12 mouse cellular contexts compared by ENCODE assay signal in genomic region chr5:129299456-129299765, GRCm38 (mm10).
DNase-seq lines count a peak whose midpoint lies in the region; ATAC-seq and TF ChIP-seq lines count a peak whose summit lies in the region.
"Had no signal": no experiment of that assay in that cellular context is flagged by ENCODE, and none has a peak within 500 bp of the region (broad histone marks: within the 10 kb centered on the region; RNA-seq: fewer than 3 reads in every experiment).

No protein-coding gene starts in this region.

- H3K27me3 ChIP-seq in liver, embryonic 11.5 days (replicated peaks; ENCODE audit: control insufficient read depth, insufficient read depth, low read length), result no peaks in the 10 kb centered on the region
- no peaks in the 10 kb centered on the region for H3K27me3 ChIP-seq in liver, embryonic 14.5 days (ENCODE audit: control insufficient read depth, insufficient read depth, low read length)
- no peaks in the 10 kb centered on the region for H3K27me3 ChIP-seq in midbrain, embryonic 14.5 days (ENCODE audit: control insufficient read depth, insufficient read depth, low read length)
- H3K27me3 ChIP-seq: liver, embryonic 15.5 days had no signal

- DNase-seq in adrenal gland, postnatal 14 days, result peak; percentile 21
- no peak for DNase-seq in adrenal gland, postnatal 25 days
- DNase-seq in liver, embryonic 11.5 days (ENCODE audit: low spot score), result no peak
- no peak for DNase-seq in liver
- peak; percentile 11 for DNase-seq in fibroblast of lung, adult 2 months (ENCODE audit: low read depth)
- DNase-seq in liver, embryonic 14.5 days (ENCODE audit: low read depth in 3 of 3, low spot score in 3 of 3), result no peak
- DNase-seq in urinary bladder, postnatal 4 days (ENCODE audit: low spot score in 2 of 2), result no peak
- DNase-seq in midbrain, embryonic 14.5 days, result no peak
- DNase-seq: thymus, postnatal 36 days had no signal

- no peak overlapping the region for H3K9ac ChIP-seq in liver, embryonic 11.5 days (ENCODE audit: low read depth, low read length)
- no peak overlapping the region for H3K9ac ChIP-seq in liver, embryonic 14.5 days (replicated peaks)
- no peak overlapping the region for H3K9ac ChIP-seq in midbrain, embryonic 14.5 days (replicated peaks; ENCODE audit: low read length)
- H3K9ac ChIP-seq: liver, embryonic 15.5 days had no signal

- H3K4me2 ChIP-seq in liver, embryonic 11.5 days, result no peak overlapping the region
- peak overlapping the region; percentile 28; the same call in 1 of the 2 replicates for H3K4me2 ChIP-seq in liver, embryonic 14.5 days (ENCODE audit: low read depth)
- no peak overlapping the region for H3K4me2 ChIP-seq in midbrain, embryonic 14.5 days (ENCODE audit: low read length)
- H3K4me2 ChIP-seq: liver, embryonic 15.5 days had no signal

- 53% methylated on average over 2 of the region's 2 CpGs for WGBS in liver, embryonic 11.5 days
- WGBS in liver, embryonic 14.5 days (ENCODE audit: insufficient replicate concordance), result 35% methylated on average over 2 of the region's 2 CpGs
- WGBS in midbrain, embryonic 14.5 days, result 21% methylated on average over 2 of the region's 2 CpGs

- no peak overlapping the region for H3K4me3 ChIP-seq in liver, embryonic 11.5 days (ENCODE audit: low read depth, low read length)
- no peak overlapping the region for H3K4me3 ChIP-seq in liver, embryonic 14.5 days (ENCODE audit: insufficient read depth in 1 of 2, low read depth in 2 of 2, low read length in 2 of 2)
- H3K4me3 ChIP-seq in midbrain, embryonic 14.5 days (replicated peaks; ENCODE audit: low read depth, low read length), result no peak overlapping the region
- H3K4me3 ChIP-seq: liver, embryonic 15.5 days had no signal

- TF ChIP-seq EP300 in liver, embryonic 14.5 days (IDR thresholded peaks at IDR 0.05; ENCODE audit: low read depth), result no peak

- TF ChIP-seq CTCF in liver, embryonic 14.5 days (IDR thresholded peaks at IDR 0.05; ENCODE audit: low read depth), result no peak

- H3K4me1 ChIP-seq in liver, embryonic 11.5 days (replicated peaks; ENCODE audit: control insufficient read depth, insufficient read depth, low read length), result peaks cover 3% of the 10 kb centered on the region; the same call in 1 of the 2 replicates
- H3K4me1 ChIP-seq in liver, embryonic 14.5 days (replicated peaks; ENCODE audit: control insufficient read depth in 2 of 2, insufficient read depth in 2 of 2, low read length in 1 of 2), result peaks cover 0 to 3% of the 10 kb centered on the region in 2 experiments; a peak in 1 of 4 replicates
- no peaks in the 10 kb centered on the region for H3K4me1 ChIP-seq in midbrain, embryonic 14.5 days (ENCODE audit: control insufficient read depth, insufficient read depth, low read length)

- ATAC-seq in liver, embryonic 11.5 days (replicated peaks; ENCODE audit: low FRiP score), result peak; percentile 65
- no peak for ATAC-seq in liver, embryonic 14.5 days (ENCODE audit: insufficient read depth)
- no peak for ATAC-seq in midbrain, embryonic 14.5 days (ENCODE audit: low FRiP score, low TSS enrichment)
- ATAC-seq: forebrain, embryonic 14.5 days; hindbrain, embryonic 16.5 days had no signal

- H3K9me3 ChIP-seq in liver, embryonic 11.5 days (ENCODE audit: control insufficient read depth, low read length), result no peaks in the 10 kb centered on the region
- H3K9me3 ChIP-seq in liver, embryonic 14.5 days (ENCODE audit: control insufficient read depth, low read length), result no peaks in the 10 kb centered on the region
- H3K9me3 ChIP-seq in midbrain, embryonic 14.5 days (ENCODE audit: control insufficient read depth, low read length), result no peaks in the 10 kb centered on the region
- H3K9me3 ChIP-seq: liver, embryonic 15.5 days had no signal

- peak overlapping the region; percentile 58; the same call in 1 of the 2 replicates for H3K27ac ChIP-seq in liver, embryonic 11.5 days (ENCODE audit: low read depth, low read length)
- no peak overlapping the region for H3K27ac ChIP-seq in liver, embryonic 14.5 days
- no peak overlapping the region for H3K27ac ChIP-seq in midbrain, embryonic 14.5 days (replicated peaks; ENCODE audit: low read depth, low read length)
- H3K27ac ChIP-seq: liver, embryonic 15.5 days had no signal

- H3K36me3 ChIP-seq in liver, embryonic 11.5 days (ENCODE audit: control insufficient read depth, insufficient read depth, low read length), result no peaks in the 10 kb centered on the region
- no peaks in the 10 kb centered on the region for H3K36me3 ChIP-seq in liver, embryonic 14.5 days (replicated peaks; ENCODE audit: control insufficient read depth, insufficient read depth, low read depth)
- H3K36me3 ChIP-seq in midbrain, embryonic 14.5 days (ENCODE audit: control insufficient read depth, insufficient read depth, low read length), result no peaks in the 10 kb centered on the region
- H3K36me3 ChIP-seq: liver, embryonic 15.5 days had no signal

Comparison
In these comparisons a context has a peak if more than half of its experiments do, and no peak if none do; other contexts are left out.
1. DNase-seq: peak in adrenal gland, postnatal 14 days (single experiment) and fibroblast of lung, adult 2 months (single experiment); none in adrenal gland, postnatal 25 days (single experiment), liver, embryonic 11.5 days (single experiment), liver (single experiment), liver, embryonic 14.5 days (0 of 3), urinary bladder, postnatal 4 days (0 of 2) and midbrain, embryonic 14.5 days (single experiment).